Mouse (Mus musculus) spleen, adult 12 weeks (tissue): ENCODE data around the gene Pold1.

Source experiments
- DNase-seq: peaks from one replicate; pipeline ENCODE4 v3.0.0; 2022; ENCODE audit warnings: low spot score

Gene Pold1

GRCm38 (mm10) chr7:44546274-44546673 is 2.4 kb downstream of the Pold1 start:
- DNase-seq = no peak

- no peak for DNase-seq
These were observed 5.6 kb downstream of the Pold1 start for GRCm38 (mm10) chr7:44543071-44543470.

- no peak for DNase-seq
These were observed 6.1 kb downstream of the Pold1 start for GRCm38 (mm10) chr7:44542555-44542954.

GRCm38 (mm10) chr7:44538756-44539624 is 9.7 kb downstream of the Pold1 start:
- DNase-seq = no peak

- DNase-seq = no peak
These were observed 11.2 kb downstream of the Pold1 start for GRCm38 (mm10) chr7:44537496-44537895.

GRCm38 (mm10) chr7:44537009-44537408 is 11.6 kb downstream of the Pold1 start:
- DNase-seq = no peak

GRCm38 (mm10) chr7:44536590-44536968 is 12.1 kb downstream of the Pold1 start:
- DNase-seq = no peak

- no peak for DNase-seq
These were observed 12.7 kb downstream of the Pold1 start for GRCm38 (mm10) chr7:44535657-44536589.

GRCm38 (mm10) chr7:44534656-44535441 is 13.8 kb downstream of the Pold1 start:
- DNase-seq = no peak

- peak; percentile 62 for DNase-seq
These were observed 14.4 kb downstream of the Pold1 start for GRCm38 (mm10) chr7:44534242-44534641.

- no peak for DNase-seq
These were observed 15.0 kb downstream of the Pold1 start for GRCm38 (mm10) chr7:44533746-44534045.

GRCm38 (mm10) chr7:44532918-44533745 is 15.5 kb downstream of the Pold1 start:
- DNase-seq = no peak

GRCm38 (mm10) chr7:44531946-44532732 is 16.5 kb downstream of the Pold1 start, which contains the start of gene Spib:
Spib (minus strand) TSS chr7:44532071.
- no peak for DNase-seq

- no peak for DNase-seq
These were observed 17.4 kb downstream of the Pold1 start for GRCm38 (mm10) chr7:44531207-44531606.

GRCm38 (mm10) chr7:44530507-44530906 is 18.1 kb downstream of the Pold1 start:
- DNase-seq = no peak

GRCm38 (mm10) chr7:44529518-44529917 is 19.1 kb downstream of the Pold1 start:
- DNase-seq = no peak

- no peak for DNase-seq
These were observed 20.9 kb downstream of the Pold1 start for GRCm38 (mm10) chr7:44527483-44528398.

GRCm38 (mm10) chr7:44526414-44527154 is 22.1 kb downstream of the Pold1 start:
- DNase-seq = no peak
